Mouse (Mus musculus) embryonic facial prominence, embryonic 13.5 days (tissue): Measurements from ENCODE around the gene Stra6. TPM values are rescaled to one million over a fixed set of nuclear protein-coding genes. Genes with fewer than 3 reads are reported as not detected.

Experiments
- ATAC-seq: fragments of 200-750 bp; cut with Nextera tagmentation; 2 replicates; pipeline ENCODE4 v1.8.0; 2017; ENCODE audit warnings: low read depth; ENCODE audit not compliant: insufficient number of reproducible peaks, insufficient read depth, low FRiP score, low TSS enrichment
- H3K27ac ChIP-seq: fragments of 300-500 bp; sonication (generic); 2 replicates; pipeline ENCODE4 v1.5.1; 2015; ENCODE audit warnings: moderate library complexity, mild to moderate bottlenecking, inconsistent platforms
- H3K27me3 ChIP-seq: fragments of 300-500 bp; sonication (generic); 2 replicates; pipeline ENCODE4 v1.6.1; 2015; ENCODE audit warnings: mild to moderate bottlenecking, inconsistent platforms
- H3K36me3 ChIP-seq: fragments of 300-500 bp; sonication (generic); 2 replicates; pipeline ENCODE4 v1.6.1; 2015; ENCODE audit warnings: mild to moderate bottlenecking, inconsistent platforms
- H3K4me1 ChIP-seq: fragments of 300-500 bp; sonication (generic); 2 replicates; pipeline ENCODE4 v1.6.1; 2015; ENCODE audit warnings: inconsistent platforms
- H3K4me2 ChIP-seq: fragments of 300-500 bp; sonication (generic); 2 replicates; pipeline ENCODE4 v1.6.1; 2015; ENCODE audit warnings: moderate library complexity, mild to moderate bottlenecking, inconsistent platforms
- H3K4me3 ChIP-seq: fragments of 300-500 bp; sonication (generic); 2 replicates; pipeline ENCODE4 v1.5.1; 2015; ENCODE audit warnings: mild to moderate bottlenecking, inconsistent platforms
- H3K9ac ChIP-seq: fragments of 300-500 bp; sonication (generic); 2 replicates; pipeline ENCODE4 v1.6.1; 2015; ENCODE audit warnings: mild to moderate bottlenecking, inconsistent platforms
- H3K9me3 ChIP-seq: fragments of 300-500 bp; sonication (generic); 2 replicates; pipeline ENCODE4 v1.6.1; 2016; ENCODE audit warnings: inconsistent platforms
- WGBS: fragments of 180-500 bp; shearing (Covaris S2); methylation state at CpG from one replicate; pipeline ENCODE4 v1.1.7; 2015; ENCODE audit warnings: mixed read lengths; 5-methylcytosine and 5-hydroxymethylcytosine counted together
- polyA plus RNA-seq: library from polyadenylated mRNA; unstranded; fragments of >200 nt; fragmentation: Nextera tagmentation; extraction: Ambion mirVana; gene quantifications from 2 replicates; pipeline ENCODE4 v1.2.1, GENCODE M21; 2015

The Stra6 gene
- polyA plus RNA-seq, 1 experiment from 2014 or later = 14.3 TPM

DNA sequence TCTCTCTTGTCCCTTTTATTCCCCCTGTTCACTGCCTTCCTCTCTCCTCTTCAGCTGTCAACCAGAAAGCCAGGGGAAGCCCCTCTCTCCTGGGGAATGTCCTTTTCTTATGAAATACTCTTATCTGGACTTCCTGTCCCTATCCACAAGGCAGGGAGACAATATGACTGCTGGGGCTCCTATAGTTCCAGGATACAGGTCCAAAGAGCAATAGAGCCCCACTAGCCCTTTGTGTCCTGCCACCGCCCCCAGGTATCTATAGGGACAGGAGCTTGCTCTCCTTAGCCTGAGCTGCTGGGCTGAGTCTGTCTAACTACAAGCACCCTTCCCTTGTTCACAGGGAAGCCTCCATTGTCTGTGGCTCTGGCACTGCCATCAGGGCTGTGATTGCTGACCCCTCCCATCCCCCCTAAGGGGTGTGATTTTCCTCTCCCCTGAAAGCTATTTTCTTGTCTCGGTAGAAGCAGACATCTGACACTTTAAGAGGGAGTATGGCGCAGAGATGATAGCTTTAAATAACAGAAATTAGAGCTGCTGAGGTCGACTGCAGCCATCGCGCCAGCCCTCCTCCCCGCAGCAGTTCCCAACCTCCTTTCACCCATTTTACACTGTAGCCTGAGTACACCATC is 51.8 kb downstream of the Stra6 start:
- 20% methylated on average over 7 of the region's 7 CpGs for WGBS

DNA sequence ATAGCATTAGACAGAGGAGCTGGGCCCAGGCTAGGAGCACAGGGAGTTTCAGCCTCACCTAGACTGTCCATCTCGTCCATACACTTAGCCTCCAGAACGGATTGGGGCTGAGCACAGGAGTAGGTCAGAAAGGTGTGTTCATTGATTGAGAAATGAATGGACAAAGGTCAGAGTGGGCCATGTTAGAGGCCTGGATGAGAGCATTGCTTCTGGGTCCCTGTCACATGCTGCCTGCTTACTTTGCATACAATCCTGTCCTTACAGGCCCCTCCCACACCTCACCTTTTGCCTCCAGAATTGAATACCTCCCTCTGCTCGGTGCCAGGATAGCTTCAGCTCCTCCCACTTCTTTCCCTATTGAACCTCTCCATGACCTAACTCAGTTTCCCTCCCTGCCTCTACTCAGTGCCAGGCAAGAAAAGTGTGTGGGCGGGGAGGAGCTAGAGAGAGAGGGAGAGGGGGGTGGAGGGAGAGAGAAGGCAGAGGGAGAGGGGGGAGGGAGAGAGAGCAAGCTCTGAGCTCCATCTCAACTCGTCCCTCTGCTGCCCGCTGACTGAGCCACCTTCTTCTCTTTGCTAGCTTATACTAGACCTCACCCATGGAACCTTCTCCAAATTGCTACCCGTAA is 52.5 kb downstream of the Stra6 start:
- ATAC-seq = 0 out of 2 replicates have a peak, but pooled peaks have one; percentile 5
- Histone ChIP-seq H3K9me3 (no peaks in the 10 kb centered on the region), H3K9ac (peak overlapping the region; percentile 36; the same call in 1 of the 2 replicates), H3K4me3 (no peak overlapping the region), H3K27me3 (peaks cover 14% of the 10 kb centered on the region), H3K4me1 (peaks cover 67% of the 10 kb centered on the region), H3K36me3 (no peaks in the 10 kb centered on the region), H3K4me2 (no peak overlapping the region), H3K27ac (peak overlapping the region; percentile 29; the same call in 1 of the 2 replicates)
- 41% methylated on average over 7 of the region's 7 CpGs for WGBS

More for the DNA sequence above, 51.8 kb downstream of the Stra6 start:
- H3K27me3 ChIP-seq = peaks cover 14% of the 10 kb centered on the region
- no peak overlapping the region for H3K4me2 ChIP-seq
- 0 out of 2 replicates have a peak, but pooled peaks have one; percentile 1 for ATAC-seq
- H3K36me3 ChIP-seq = no peaks in the 10 kb centered on the region
- H3K9me3 ChIP-seq = no peaks in the 10 kb centered on the region
- peak overlapping the region; percentile 36; the same call in 1 of the 2 replicates for H3K9ac ChIP-seq
- H3K4me1 ChIP-seq = peaks cover 67% of the 10 kb centered on the region
- H3K4me3 ChIP-seq = no peak overlapping the region
- H3K27ac ChIP-seq = peak overlapping the region; percentile 29; the same call in 1 of the 2 replicates

DNA sequence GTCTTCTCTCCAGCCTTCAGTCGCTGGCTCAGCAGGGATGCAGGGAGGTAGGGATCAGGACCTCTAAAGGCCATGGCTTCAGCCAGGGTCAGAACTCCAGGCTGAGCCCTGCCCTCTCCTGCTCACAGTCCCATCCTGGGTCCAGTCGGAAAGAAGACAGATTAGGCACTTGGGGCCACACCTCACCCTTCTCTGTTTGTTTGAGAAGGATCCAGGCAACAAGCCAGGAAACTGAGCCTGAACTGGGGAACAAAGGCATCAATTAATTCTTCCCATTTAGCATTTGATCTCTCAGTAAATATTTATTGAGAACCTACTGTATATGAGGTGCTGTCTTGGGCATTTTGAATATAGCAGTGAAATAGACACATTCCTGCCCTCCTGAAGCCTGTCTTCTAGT is 55.1 kb downstream of the Stra6 start, which contains the start of gene Ccdc33:
TSS of gene Ccdc33 (minus strand) at position 153 of the 400 bp plus-strand sequence.
- no peak within 1 kb of the TSS for H3K27ac ChIP-seq
- no peak within 1 kb of the TSS for H3K9ac ChIP-seq
- H3K27me3 ChIP-seq = peaks cover 7% of the 10 kb centered on the region
- no peak for ATAC-seq
- H3K4me1 ChIP-seq = peaks cover 51% of the 10 kb centered on the region
- H3K36me3 ChIP-seq = no peaks in the 10 kb centered on the region
- no peak within 1 kb of the TSS for H3K4me3 ChIP-seq
- H3K9me3 ChIP-seq = no peaks in the 10 kb centered on the region
- WGBS = 35% methylated on average over 2 of the region's 2 CpGs
- H3K4me2 ChIP-seq = no peak within 1 kb of the TSS

DNA sequence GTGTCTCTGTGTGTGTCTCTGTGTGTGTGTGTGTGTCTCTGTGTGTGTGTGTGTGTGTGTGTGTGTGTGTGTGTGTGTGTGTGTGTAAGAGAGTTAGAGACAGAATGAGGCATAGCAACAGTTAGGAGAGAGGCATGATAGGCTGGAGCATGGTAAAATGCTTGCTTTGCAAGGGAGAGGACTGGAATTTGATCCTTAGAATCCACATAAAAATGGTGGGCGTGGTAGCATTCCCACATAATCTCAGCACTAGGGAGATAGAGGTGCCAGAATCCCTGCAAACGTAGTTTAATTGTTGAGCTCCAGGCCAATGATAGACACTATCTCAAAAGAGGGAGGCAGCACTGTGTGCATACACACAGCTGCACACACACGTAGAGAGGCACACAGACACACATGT is 61.5 kb downstream of the Stra6 start:
- no peak overlapping the region for H3K27ac ChIP-seq
- H3K9me3 ChIP-seq = no peaks in the 10 kb centered on the region
- no peaks in the 10 kb centered on the region for H3K27me3 ChIP-seq
- H3K9ac ChIP-seq = no peak overlapping the region
- no peaks in the 10 kb centered on the region for H3K36me3 ChIP-seq
- WGBS = 30% methylated on average over 3 of the region's 3 CpGs
- no peak overlapping the region for H3K4me3 ChIP-seq
- ATAC-seq = no peak
- peaks cover 38% of the 10 kb centered on the region for H3K4me1 ChIP-seq
- no peak overlapping the region for H3K4me2 ChIP-seq

DNA sequence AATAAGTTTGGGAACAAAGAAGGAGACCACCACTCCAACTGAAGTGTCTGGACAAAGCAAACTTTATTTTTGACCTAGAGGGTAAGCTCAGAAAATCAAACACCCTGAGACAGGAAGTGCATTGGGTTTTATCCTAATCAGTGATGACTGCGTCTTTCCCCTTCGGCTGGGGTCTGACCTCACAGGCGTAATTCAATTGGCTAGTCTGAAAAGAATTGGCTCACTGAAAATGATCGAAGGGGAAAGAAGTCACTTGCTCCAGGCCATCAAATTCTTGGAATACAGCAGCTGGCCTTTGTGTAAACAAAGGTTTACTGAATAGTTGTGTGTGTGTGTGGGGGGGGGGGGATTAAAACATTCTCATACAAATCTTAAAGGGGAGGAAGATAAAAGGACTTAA is 62.2 kb downstream of the Stra6 start:
- H3K27ac ChIP-seq = no peak overlapping the region
- 17% methylated on average over 4 of the region's 4 CpGs for WGBS
- ATAC-seq = no peak
- no peaks in the 10 kb centered on the region for H3K36me3 ChIP-seq
- no peak overlapping the region for H3K4me2 ChIP-seq
- no peaks in the 10 kb centered on the region for H3K27me3 ChIP-seq
- peaks cover 44% of the 10 kb centered on the region for H3K4me1 ChIP-seq
- H3K4me3 ChIP-seq = no peak overlapping the region
- H3K9me3 ChIP-seq = no peaks in the 10 kb centered on the region
- H3K9ac ChIP-seq = no peak overlapping the region

DNA sequence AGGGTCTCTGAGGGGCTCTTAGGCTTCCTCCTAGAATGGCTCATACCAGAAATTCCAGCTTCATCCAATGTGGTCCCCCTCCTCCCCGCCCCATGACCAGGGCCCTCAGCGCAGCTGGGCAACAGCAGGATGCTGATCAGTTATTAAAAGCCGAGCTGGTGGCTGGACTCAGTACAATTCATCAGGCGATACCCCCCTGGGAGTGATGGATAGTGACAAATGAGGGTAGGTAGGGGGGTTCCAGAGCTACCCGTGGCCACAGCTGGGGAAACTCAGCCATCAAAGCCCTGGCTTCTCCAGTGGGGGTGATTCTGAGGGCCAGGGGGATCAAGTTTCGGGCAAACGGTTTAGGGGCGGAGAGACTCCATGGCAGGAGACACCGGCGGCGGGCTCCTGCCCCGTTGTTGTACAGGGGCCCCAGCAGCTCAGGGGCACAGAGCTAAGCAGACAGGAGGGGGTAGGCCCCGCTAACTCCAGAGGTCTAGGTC is 65.4 kb downstream of the Stra6 start:
- no peak; the same call in 1 of the 2 replicates for ATAC-seq
- H3K9ac ChIP-seq = peak overlapping the region; percentile 51
- H3K36me3 ChIP-seq = no peaks in the 10 kb centered on the region
- H3K4me1 ChIP-seq = peaks cover 60% of the 10 kb centered on the region
- H3K4me2 ChIP-seq = peak overlapping the region; percentile 51
- peak overlapping the region; percentile 80 for H3K27ac ChIP-seq
- H3K27me3 ChIP-seq = no peaks in the 10 kb centered on the region
- WGBS = 4% methylated on average over 13 of the region's 13 CpGs
- H3K4me3 ChIP-seq = peak overlapping the region; percentile 12; the same call in 1 of the 2 replicates
- no peaks in the 10 kb centered on the region for H3K9me3 ChIP-seq

DNA sequence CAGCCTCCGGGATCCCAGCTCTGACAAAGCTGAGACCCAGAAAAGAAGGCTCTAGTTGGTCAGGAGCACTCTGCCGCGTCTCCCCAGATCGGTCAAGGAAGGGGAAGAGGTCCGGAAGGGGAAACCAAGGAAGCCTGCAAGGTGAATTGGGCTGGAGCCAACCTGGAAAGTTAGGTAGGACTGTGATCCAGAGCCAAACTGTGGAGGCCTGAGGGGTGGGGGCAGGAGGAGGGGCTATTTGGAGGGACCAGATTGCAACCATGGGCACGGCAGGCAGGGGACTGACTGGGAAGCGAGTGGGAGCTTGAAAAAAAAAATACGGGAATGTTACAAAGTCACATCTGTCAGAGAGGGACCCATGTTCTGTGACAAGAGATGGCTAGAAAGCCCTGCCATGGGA is 65.9 kb downstream of the Stra6 start:
- Histone ChIP-seq H3K4me3 (peak overlapping the region; percentile 12; the same call in 1 of the 2 replicates), H3K4me1 (peaks cover 64% of the 10 kb centered on the region), H3K9me3 (no peaks in the 10 kb centered on the region), H3K36me3 (no peaks in the 10 kb centered on the region), H3K27ac (peak overlapping the region; percentile 80), H3K4me2 (peak overlapping the region; percentile 51), H3K9ac (peak overlapping the region; percentile 51), H3K27me3 (no peaks in the 10 kb centered on the region)
- no peak for ATAC-seq
- WGBS = 11% methylated on average over 8 of the region's 8 CpGs

DNA sequence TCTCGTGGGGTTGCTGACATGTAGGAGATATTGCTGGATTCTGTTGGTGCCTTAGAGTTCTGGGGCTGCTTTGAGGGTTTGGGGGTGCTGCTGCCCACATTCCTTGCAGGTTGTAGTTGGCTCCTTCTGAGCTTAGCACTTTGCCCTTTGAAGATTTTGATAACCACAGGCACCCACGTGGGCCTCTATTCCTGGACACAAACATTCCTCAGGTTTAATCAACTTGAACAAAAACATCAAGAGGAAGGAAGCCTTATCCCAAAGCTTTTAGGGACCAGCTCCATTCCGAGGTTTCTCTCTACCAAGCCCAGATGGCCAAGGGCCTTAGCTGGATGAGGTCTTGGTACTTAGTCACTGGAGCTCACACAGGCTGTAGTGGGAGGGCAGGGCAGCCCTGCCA is 67.3 kb downstream of the Stra6 start:
- no peaks in the 10 kb centered on the region for H3K9me3 ChIP-seq

DNA sequence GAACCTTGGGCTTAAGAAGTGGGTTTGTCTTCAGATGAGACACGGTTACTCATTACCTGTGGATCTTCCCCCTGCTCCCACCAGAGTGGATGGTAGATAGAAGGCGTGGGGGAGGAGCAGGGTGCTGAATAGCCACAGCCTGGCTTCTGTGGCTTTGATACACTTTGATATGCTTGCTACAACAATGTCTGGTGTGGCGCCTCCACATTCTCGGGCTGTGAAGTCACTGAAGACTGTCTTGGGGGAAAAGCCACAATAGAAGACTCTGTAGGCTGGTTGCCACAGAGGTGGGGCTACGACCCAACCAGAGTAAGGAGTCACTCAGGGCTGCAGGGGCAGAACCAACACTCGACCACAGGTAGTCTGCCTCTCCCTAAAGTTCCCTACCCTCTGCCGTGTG is 68.1 kb downstream of the Stra6 start:
- ATAC-seq = no peak
- H3K4me3 ChIP-seq = no peak overlapping the region
- no peak overlapping the region for H3K9ac ChIP-seq
- 72% methylated on average over 7 of the region's 7 CpGs for WGBS
- no peaks in the 10 kb centered on the region for H3K27me3 ChIP-seq
- no peak overlapping the region for H3K27ac ChIP-seq
- peaks cover 81% of the 10 kb centered on the region for H3K4me1 ChIP-seq
- H3K4me2 ChIP-seq = no peak overlapping the region
- H3K36me3 ChIP-seq = no peaks in the 10 kb centered on the region
- H3K9me3 ChIP-seq = no peaks in the 10 kb centered on the region

More for the DNA sequence above, 67.3 kb downstream of the Stra6 start:
- Histone ChIP-seq H3K4me3 (no peak overlapping the region), H3K36me3 (no peaks in the 10 kb centered on the region), H3K4me1 (peaks cover 72% of the 10 kb centered on the region), H3K27ac (no peak overlapping the region), H3K4me2 (no peak overlapping the region), H3K27me3 (no peaks in the 10 kb centered on the region), H3K9ac (no peak overlapping the region)
- 31% methylated on average over 3 of the region's 3 CpGs for WGBS
- no peak for ATAC-seq

DNA sequence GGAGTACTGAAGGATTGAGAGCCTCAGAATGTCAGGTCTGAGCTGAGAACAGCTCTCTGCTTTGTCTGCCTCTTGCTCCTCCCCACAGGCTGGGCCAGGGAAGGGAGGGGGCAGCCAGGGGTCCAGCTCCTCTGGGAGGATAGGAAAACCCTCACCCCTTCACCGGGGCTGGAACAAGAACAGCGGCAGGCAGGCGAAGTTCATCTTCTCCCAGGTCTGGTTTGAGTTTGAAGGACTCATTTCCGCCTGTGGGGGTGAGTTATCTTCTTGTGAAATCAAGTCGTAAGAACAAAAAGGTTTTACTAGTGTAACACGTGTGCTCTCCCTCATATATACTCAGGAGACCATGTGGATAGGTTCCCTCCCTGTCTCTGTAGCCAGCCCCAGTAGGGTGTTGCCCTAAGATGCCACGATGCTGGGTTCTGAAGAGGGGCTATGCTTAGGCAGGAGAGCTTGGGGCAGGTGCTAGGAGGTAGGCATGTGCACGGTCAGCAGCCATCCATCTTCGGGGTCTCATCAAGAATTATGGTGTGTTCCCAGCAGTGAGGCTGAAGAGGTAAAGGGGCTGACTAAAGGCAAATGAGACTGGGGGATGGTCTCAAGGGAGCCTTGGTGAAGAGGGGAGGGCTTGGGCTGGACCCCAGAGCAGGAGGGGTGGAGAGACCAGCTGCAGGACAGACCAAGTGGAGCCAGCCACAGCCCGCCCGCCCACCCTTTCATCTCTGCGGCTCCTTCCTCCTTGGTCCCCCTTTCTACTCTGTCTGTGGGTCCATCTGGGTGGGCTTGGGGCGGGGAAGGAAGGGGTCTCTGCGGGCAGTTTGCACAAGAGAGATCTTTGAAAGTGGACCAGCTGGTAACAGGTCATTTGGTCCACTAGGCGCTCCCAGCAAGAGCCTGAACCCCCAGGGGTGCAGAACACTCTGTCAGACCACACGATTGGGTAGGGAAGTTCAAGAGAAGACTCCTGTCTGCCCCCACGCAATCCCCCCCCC is 70.6 kb downstream of the Stra6 start:
- Histone ChIP-seq H3K4me2 (peak overlapping the region; percentile 16), H3K9ac (no peak overlapping the region), H3K4me1 (peaks cover 82% of the 10 kb centered on the region), H3K9me3 (no peaks in the 10 kb centered on the region), H3K27me3 (no peaks in the 10 kb centered on the region), H3K4me3 (no peak overlapping the region), H3K27ac (peak overlapping the region; percentile 81), H3K36me3 (no peaks in the 10 kb centered on the region)
- 9% methylated on average over 17 of the region's 17 CpGs for WGBS
- ATAC-seq = 0 out of 2 replicates have a peak, but pooled peaks have one; percentile 23

DNA sequence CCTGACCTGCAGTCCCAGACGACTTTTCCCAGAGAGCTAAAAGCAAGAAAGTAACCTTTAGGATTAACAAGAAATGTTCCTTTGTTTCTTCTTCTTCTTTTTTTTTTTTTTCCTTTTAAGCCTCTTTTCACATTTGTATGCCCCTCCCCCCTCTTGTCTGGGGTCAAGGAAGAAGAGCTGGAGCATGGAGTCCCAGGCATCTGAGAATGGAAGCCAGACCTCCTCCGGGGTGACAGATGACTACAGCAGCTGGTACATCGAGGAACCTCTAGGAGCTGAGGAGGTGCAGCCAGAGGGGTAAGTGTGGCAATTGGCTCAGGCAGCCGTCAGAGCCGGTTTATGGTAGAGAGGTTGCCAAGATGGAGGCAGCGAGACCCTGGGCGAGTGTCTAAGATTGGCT is 71.3 kb downstream of the Stra6 start:
- Histone ChIP-seq H3K27ac (peak overlapping the region; percentile 81), H3K4me3 (no peak overlapping the region), H3K9ac (no peak overlapping the region), H3K9me3 (no peaks in the 10 kb centered on the region), H3K36me3 (no peaks in the 10 kb centered on the region), H3K4me2 (peak overlapping the region; percentile 16), H3K27me3 (no peaks in the 10 kb centered on the region), H3K4me1 (peaks cover 79% of the 10 kb centered on the region)
- no peak for ATAC-seq
- 29% methylated on average over 7 of the region's 7 CpGs for WGBS
